Mouse (Mus musculus) c-Kit-positive CD71-positive TER-119-negative erythroid progenitor cells, embryonic 14.5 days (primary cell): ENCODE measurements around the gene St5.

Source experiments
- DNase-seq: peaks from one replicate; pipeline ENCODE4 v3.0.0-alpha.2; 2013; ENCODE audit warnings: low read depth

St5 gene

GRCm38 (mm10) chr7:109566841-109567768 lies 136.3 kb downstream of the St5 start:
- DNase-seq = no peak

DNA sequence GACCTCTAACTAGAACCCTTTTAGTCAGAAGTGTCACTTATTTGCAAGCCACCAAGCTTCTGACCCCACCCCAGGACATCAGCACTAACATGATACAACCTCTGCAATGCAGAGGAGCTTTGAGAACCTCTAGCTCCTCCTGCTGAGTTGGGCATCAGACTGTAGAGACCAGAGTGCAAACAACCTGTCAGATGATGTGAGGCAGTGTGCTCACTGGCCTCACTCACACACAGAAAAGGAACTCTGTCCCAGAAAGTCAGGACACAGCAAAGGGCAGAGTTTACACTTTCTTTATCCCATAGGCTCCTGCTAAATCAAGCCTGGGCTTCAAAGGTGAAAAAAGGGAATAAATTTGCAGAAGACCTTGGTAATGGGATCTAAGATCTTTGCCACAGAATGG lies 137.1 kb downstream of the St5 start:
- no peak for DNase-seq

DNA sequence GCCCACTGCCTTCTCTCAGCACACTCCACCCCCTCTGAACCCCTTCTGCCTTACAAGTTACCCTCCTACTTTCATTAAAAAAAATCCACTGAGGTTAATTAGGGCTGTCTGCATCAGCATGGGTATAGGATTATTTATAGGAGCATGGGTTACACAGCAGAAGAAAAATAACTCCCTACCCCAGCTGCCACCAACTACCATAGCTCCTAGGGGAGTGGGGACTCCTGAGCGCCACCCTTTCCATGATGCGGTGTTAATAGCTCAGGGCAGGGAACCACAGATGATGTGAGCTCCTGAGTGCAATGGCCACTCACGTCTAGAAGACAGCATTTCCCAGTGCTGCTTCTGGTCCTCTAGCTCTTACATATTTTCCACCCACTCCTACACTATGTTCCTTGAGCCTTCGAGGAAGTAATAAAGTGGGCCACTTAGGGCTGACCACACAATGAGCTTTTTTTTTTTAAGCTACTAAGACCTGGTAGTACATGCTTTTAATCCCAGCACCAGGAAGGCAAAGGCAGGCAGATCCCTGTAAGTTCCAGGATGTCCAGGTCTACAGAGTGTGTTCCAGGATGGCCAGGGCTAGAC lies 139.5 kb downstream of the St5 start:
- DNase-seq = no peak

DNA sequence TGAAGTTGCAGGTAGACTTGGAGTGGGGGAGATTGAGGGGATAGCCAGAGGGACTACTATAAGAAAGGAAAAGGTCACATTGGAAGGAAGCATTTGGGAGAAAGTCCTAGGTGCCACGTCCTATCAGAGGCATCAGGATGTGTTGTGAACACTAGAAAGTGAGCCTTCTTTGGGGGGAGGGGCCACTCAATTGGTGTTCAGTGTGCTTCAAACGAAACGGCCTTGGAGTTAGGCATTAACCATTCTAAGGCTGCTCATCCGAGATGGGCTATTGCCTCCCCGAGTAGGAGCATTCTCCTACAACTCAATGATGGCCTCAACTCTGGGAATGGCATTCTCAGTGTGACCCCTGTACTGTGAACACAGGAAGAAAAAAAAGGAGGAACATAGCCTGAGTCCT lies 140.7 kb downstream of the St5 start:
- no peak for DNase-seq

DNA sequence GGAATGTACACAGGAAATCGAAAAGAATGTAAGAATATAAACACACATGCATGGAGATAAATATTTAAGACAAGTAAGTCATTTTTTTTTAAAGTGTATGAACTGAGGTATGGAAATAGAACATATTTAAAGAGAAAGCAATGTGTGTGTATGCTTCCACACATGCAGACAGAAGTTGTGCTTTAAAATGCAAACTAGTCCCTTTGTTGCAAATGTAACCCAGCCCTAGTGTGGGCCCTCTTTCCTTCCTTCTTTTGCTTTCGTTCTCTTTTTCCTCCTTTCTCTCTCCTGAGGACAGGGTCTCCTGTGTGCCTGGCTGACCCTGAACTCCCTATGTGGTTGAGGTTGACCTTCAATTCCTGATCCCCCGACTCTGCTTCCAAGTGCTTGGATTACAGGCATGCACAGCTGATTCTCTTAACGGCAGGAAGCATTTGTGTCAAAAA lies 141.2 kb downstream of the St5 start:
- no peak for DNase-seq

- no peak for DNase-seq
Observed at GRCm38 (mm10) chr7:109561466-109562153, 141.8 kb downstream of the St5 start.

- no peak for DNase-seq
Observed at GRCm38 (mm10) chr7:109559536-109559935, 143.9 kb downstream of the St5 start.

DNA sequence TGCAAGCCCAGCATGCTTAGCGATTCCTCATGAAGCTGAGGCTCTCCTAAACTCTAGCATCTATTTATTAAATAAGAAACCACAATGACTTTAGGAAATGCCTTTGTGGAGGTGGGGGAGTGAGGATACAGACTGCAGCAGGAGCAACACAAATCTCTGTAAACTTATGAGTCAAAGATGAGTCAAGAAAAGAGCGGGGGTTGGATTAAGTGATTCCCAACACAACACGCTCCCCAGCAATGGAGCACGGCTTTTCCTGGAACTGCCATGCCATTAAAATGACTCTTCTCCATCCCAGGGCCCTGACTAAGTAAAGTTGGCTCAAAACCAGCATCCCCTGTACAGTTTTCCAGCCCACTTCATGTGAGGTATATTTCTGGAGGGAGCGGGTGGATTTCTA lies 156.7 kb downstream of the St5 start:
- DNase-seq = no peak

DNA sequence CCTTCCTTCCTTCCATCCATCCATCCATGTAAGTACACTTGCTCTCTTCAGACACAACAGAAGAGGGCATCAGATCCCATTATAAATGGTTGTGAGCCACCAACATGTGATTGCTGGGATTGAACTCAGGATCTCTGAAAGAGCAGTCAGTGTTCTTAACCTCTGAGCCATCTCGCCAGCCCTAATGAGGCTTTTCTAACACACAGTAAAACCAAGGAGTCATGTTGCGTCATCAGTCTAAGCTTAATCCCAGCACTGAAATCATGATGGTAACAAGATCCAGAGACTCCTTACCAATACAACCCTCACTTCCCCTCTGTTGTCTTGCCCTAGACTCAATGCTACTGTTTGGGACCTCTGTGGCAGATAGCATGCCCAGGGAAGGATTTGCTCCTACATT lies 157.2 kb downstream of the St5 start:
- DNase-seq = no peak

DNA sequence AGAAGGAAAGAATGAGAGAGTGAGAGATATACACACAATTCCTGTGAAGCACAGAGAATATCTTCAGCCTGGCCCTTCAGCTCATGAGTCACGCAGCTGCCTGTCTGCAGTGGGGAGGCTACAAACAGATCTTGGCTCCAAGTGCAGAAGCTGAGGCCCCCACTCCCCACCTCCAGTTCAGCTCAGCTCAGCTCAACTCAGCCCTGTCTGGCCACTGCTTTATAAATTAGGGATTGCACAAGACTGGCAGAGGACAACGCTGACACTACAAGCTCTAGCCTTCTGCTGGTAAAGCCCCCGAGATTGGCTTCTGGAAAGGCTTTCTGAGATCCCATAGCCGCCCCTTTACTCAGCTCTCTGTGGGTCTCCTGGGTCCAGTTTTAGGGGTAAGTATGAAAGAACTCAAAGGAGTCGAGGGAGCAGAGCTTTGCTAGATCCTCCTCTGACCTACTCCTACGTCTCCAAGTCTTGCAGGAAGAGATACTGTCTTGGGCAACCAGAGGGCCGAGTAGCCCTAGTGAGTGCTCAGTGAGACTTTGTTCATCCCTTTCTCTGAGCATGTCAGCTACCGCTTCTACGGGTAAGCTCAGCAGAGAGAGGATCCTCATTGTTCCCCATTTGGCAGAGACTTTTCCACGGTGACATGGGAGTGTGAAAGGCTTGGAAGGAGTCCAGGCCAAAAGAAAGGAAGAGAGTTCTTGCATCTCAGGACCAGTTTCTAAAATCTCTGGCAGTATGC lies 158.0 kb downstream of the St5 start:
- DNase-seq = no peak

DNA sequence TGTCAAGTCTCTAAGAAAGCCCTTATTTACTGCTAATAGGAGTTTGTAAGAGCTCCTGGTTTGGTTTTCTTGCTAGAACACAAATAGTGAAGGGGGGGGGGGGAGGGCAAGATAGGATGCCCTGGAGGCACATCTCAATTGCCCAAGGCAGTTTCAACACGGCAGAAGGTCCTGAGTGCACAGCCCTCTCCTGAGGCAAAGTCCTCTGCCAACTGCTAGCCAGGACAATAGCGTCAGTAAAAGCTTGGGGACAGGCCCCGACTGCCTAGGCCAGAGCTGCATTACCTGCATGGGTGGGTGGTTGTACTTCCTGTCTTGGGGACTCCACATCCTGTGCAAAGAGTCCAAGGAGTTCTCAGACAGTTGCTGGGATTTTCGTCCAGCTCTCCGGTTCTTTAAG lies 158.6 kb downstream of the St5 start:
- no peak for DNase-seq

DNA sequence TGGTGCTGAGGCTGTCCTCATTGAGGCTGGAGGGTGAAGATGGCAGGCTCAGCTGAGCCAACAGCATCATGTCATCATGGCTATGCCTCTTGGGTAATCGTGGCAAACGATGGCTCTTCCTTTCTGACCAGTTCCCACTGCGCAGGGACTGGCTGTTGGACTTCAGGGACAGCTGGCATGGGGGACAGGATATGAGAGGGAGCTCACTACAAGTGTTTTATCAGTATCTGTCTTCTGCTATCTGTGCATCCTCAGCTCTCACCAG lies 161.1 kb downstream of the St5 start:
- DNase-seq = no peak

GRCm38 (mm10) chr7:109541609-109542363 lies 161.6 kb downstream of the St5 start:
- DNase-seq = no peak

- DNase-seq = no peak
Observed at GRCm38 (mm10) chr7:109540902-109541301, 162.5 kb downstream of the St5 start.

DNA sequence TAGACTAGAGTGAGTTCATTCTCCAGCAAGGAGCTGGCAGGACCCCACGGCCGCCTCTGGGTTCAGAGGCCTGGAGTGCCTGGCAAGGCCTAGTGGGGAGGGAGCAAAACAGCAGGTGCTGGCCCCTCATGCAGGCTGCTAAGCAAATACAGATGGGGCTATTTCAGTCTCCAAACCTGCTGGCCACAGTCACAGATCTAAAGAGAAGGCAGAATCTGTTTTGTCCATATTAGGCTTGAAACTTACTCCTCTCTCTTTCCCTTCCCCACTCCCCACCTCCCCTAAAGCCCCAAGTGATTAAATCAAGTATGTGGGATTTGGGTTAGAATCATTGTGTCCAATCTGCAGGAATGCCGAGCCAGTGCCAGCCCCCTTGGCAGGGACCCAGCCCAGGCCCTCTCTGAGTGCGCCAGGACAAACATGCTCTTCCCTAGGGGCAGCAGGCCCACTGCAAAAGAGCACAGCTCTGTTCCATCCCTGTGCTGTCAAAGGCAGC lies 166.9 kb downstream of the St5 start:
- no peak for DNase-seq

GRCm38 (mm10) chr7:109534921-109535320 lies 168.5 kb downstream of the St5 start:
- no peak for DNase-seq

GRCm38 (mm10) chr7:109533888-109534287 lies 169.5 kb downstream of the St5 start:
- DNase-seq = no peak

GRCm38 (mm10) chr7:109533129-109533528 lies 170.3 kb downstream of the St5 start:
- DNase-seq = no peak

- no peak for DNase-seq
Observed at GRCm38 (mm10) chr7:109532691-109533090, 170.7 kb downstream of the St5 start.

GRCm38 (mm10) chr7:109531501-109531900 lies 171.9 kb downstream of the St5 start:
- DNase-seq = no peak

DNA sequence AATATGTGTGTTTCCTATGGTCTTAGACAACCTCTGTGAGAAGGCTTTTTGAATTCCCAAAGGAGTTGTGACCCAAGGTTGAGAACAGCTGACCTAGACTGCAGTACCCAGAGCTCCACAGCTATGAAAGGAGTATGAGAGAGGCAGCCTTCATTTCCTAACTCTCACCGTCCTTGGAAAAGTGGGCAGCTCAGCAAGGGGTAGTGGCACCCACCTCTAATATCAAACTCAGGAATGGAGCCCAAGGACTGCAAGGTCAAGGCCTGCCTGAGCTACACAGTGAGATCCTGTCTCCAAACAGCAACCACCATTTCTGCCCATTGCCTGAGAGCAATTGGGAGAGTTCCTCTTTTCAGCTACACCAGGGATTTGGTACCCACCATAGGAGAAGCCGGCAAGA lies 173.7 kb downstream of the St5 start:
- no peak for DNase-seq

DNA sequence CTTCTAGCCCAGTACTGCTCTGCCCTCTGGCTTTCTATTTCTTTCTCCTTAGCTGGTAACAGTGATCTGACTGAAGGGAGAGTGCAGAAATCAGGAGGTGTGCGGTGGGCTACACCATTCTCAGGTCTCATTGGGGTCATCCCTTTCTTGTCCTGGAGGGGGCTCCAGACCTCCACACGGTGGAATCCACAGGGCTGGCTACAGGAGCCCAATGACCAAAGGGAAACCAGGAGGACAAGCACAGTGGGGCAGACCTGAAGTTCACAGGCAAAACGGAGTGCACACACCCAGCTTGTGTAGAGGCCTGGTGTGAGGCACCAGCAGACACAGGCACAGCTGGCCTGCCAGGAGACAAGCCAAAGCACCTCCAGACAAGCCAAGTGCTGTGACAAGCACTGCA lies 175.0 kb downstream of the St5 start:
- no peak for DNase-seq
